Mouse (Mus musculus) cerebellum, adult 2 months (tissue): Measurements from ENCODE around the gene Snx21.

Experiments used
- CTCF ChIP-seq: fragments of 200-500 bp; IDR thresholded peaks from 2 replicates; pipeline ENCODE4 v1.5.1; 2011; ENCODE audit warnings: low read depth, mild to moderate bottlenecking, control low read depth, low read length, moderate library complexity, borderline replicate concordance; ENCODE audit not compliant: insufficient read depth
- POLR2A ChIP-seq: fragments of 200-500 bp; IDR thresholded peaks from 2 replicates; pipeline ENCODE4 v1.6.1; 2011; ENCODE audit warnings: low read length, control low read depth, borderline replicate concordance; ENCODE audit not compliant: insufficient read depth

GRCm38 (mm10) chr2:164805332-164805718, 19.7 kb downstream of the Snx21 start:
- no peak for TF ChIP-seq POLR2A
- TF ChIP-seq CTCF, result no peak
